Comparison of ENCODE assay signal across 11 mouse cellular contexts in the genomic region with DNA sequence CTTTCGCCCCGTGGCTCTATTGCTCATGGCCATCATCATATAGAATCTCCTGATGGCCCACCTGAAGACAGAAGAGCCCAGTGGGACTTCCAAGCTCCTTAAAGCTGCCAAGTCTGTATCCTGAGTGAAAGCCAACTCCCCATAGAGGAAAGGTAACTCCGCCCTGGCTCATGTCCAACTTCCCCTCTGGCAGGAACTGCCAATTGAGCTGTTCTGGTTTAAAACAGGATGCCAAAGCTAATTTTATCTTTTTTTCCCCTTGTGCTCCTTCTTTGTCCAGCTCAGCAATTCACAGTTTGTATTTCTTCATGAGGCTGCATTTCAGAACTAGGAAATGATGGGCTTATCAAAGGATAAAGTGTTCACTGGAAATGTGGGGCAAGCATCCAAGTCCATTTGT.
A peak's percentile ranks its signal among the peaks of the same experiment; 100 is the strongest.
DNase-seq lines count a peak whose midpoint lies in the region; ATAC-seq and TF ChIP-seq lines count a peak whose summit lies in the region.
"Had no signal": no experiment of that assay in that cellular context is flagged by ENCODE, and none has a peak within 500 bp of the region (broad histone marks: within the 10 kb centered on the region; RNA-seq: fewer than 3 reads in every experiment).

No protein-coding gene starts in this region.

- no peaks in the 10 kb centered on the region for H3K27me3 ChIP-seq in lung, postnatal 0 days (replicated peaks; ENCODE audit: insufficient read depth, low read length)
- no peaks in the 10 kb centered on the region for H3K27me3 ChIP-seq in forebrain, embryonic 15.5 days
- H3K27me3 ChIP-seq: forebrain, embryonic 12.5 days; midbrain, embryonic 12.5 days had no signal

- no peak overlapping the region for H3K9ac ChIP-seq in lung, postnatal 0 days (replicated peaks; ENCODE audit: low read depth)
- no peak overlapping the region for H3K9ac ChIP-seq in forebrain, embryonic 15.5 days (replicated peaks)
- H3K9ac ChIP-seq: forebrain, embryonic 12.5 days; hindbrain, embryonic 14.5 days; midbrain, embryonic 12.5 days had no signal

- 75% methylated on average over 3 of the region's 3 CpGs for WGBS in lung, postnatal 0 days
- 82% methylated on average over 3 of the region's 3 CpGs for WGBS in forebrain, embryonic 15.5 days

- no peak overlapping the region for H3K27ac ChIP-seq in lung, postnatal 0 days (ENCODE audit: low read length)
- no peak overlapping the region for H3K27ac ChIP-seq in forebrain, embryonic 15.5 days (replicated peaks)
- H3K27ac ChIP-seq: forebrain, embryonic 12.5 days; hindbrain, embryonic 14.5 days; midbrain, embryonic 12.5 days had no signal

- TF ChIP-seq CTCF in lung, postnatal 0 days (IDR thresholded peaks at IDR 0.05), result no peak

- no peaks in the 10 kb centered on the region for H3K9me3 ChIP-seq in lung, postnatal 0 days (ENCODE audit: low read length)
- no peaks in the 10 kb centered on the region for H3K9me3 ChIP-seq in forebrain, embryonic 15.5 days
- H3K9me3 ChIP-seq: forebrain, embryonic 12.5 days; midbrain, embryonic 12.5 days had no signal

- no peak overlapping the region for H3K4me2 ChIP-seq in lung, postnatal 0 days (replicated peaks; ENCODE audit: low read depth, low read length)
- no peak overlapping the region for H3K4me2 ChIP-seq in forebrain, embryonic 15.5 days (replicated peaks)
- H3K4me2 ChIP-seq: forebrain, embryonic 12.5 days; hindbrain, embryonic 14.5 days; midbrain, embryonic 12.5 days had no signal

- H3K36me3 ChIP-seq in lung, postnatal 0 days (ENCODE audit: insufficient read depth, low read length), result no peaks in the 10 kb centered on the region
- no peaks in the 10 kb centered on the region for H3K36me3 ChIP-seq in forebrain, embryonic 15.5 days
- H3K36me3 ChIP-seq: forebrain, embryonic 12.5 days; midbrain, embryonic 12.5 days had no signal

- ATAC-seq in lung, postnatal 0 days, result no peak
- no peak for ATAC-seq in forebrain, embryonic 15.5 days (replicated peaks)

- peak; percentile 54 for DNase-seq in adrenal gland, postnatal 10 days
- no peak for DNase-seq in adrenal gland, postnatal 4 days (ENCODE audit: low spot score in 2 of 2)
- peak; percentile 7 for DNase-seq in lung, postnatal 0 days (ENCODE audit: low spot score)
- no peak for DNase-seq in lung, adult 18-20 months
- peak; percentile 84 to 92 for DNase-seq in cerebellum, postnatal 25 days
- DNase-seq in kidney, postnatal 25 days, result peak; percentile 70 to 79
- DNase-seq in frontal cortex, postnatal 25 days (ENCODE audit: low spot score in 2 of 2), result no peak

- TF ChIP-seq EP300 in lung, postnatal 0 days (IDR thresholded peaks at IDR 0.05), result no peak

- no peak overlapping the region for H3K4me3 ChIP-seq in lung, postnatal 0 days (ENCODE audit: low read depth, low read length)
- no peak overlapping the region for H3K4me3 ChIP-seq in forebrain, embryonic 15.5 days
- H3K4me3 ChIP-seq: forebrain, embryonic 12.5 days; midbrain, embryonic 12.5 days had no signal

- no peaks in the 10 kb centered on the region for H3K4me1 ChIP-seq in lung, postnatal 0 days (ENCODE audit: insufficient read depth, low read depth, low read length)
- H3K4me1 ChIP-seq in forebrain, embryonic 15.5 days, result no peaks in the 10 kb centered on the region
- H3K4me1 ChIP-seq: forebrain, embryonic 12.5 days; midbrain, embryonic 12.5 days had no signal

Comparison
In these comparisons a context has a peak if more than half of its experiments do, and no peak if none do; other contexts are left out.
1. DNase-seq: peak in adrenal gland, postnatal 10 days (single experiment), lung, postnatal 0 days (single experiment), cerebellum, postnatal 25 days (2 of 2) and kidney, postnatal 25 days (2 of 2); none in adrenal gland, postnatal 4 days (0 of 2), lung, adult 18-20 months (0 of 2) and frontal cortex, postnatal 25 days (0 of 2).